Mouse (Mus musculus) megakaryocyte, embryonic 14.5 days (primary cell): ENCODE data around the gene Gm19345. TPM values are rescaled to one million over a fixed set of nuclear protein-coding genes. Genes with fewer than 3 reads are reported as not detected.
A peak's percentile ranks its signal among the peaks of the same experiment; 100 is the strongest.

Experiments
- H3K27me3 ChIP-seq: replicated peaks from 2 replicates; pipeline ENCODE3; 2012; ENCODE audit warnings: inconsistent platforms
- H3K36me3 ChIP-seq: replicated peaks from 2 replicates; pipeline ENCODE3; 2012; ENCODE audit warnings: low read length, inconsistent platforms, mixed read lengths
- H3K4me1 ChIP-seq: 2 replicates; pipeline ENCODE4 v1.6.1; 2012; ENCODE audit warnings: inconsistent platforms
- H3K4me3 ChIP-seq: replicated peaks from 2 replicates; pipeline ENCODE3; 2012; ENCODE audit warnings: moderate library complexity, mild to moderate bottlenecking, inconsistent platforms
- H3K9me3 ChIP-seq: 2 replicates; pipeline ENCODE4 v1.6.1; 2012; ENCODE audit warnings: inconsistent platforms
- FLI1 ChIP-seq: IDR thresholded peaks from 2 replicates; pipeline ENCODE4 v1.6.1; 2012; ENCODE audit warnings: low read length, inconsistent platforms, mixed read lengths
- GATA1 ChIP-seq: IDR thresholded peaks from 3 replicates; pipeline ENCODE4 v1.6.1; 2012; ENCODE audit warnings: mixed read lengths, low read length, inconsistent platforms, borderline replicate concordance
- polyA plus RNA-seq: library from polyadenylated mRNA; stranded (reverse); fragments of >175 nt; gene quantifications from 2 replicates; pipeline ENCODE4 v1.2.3, GENCODE M21; 2012; ENCODE audit warnings: low replicate concordance; ENCODE audit not compliant: insufficient read depth

Gm19345 gene
- polyA plus RNA-seq, result 0.12 TPM in 1 of 2 replicates, not detected in the other

DNA sequence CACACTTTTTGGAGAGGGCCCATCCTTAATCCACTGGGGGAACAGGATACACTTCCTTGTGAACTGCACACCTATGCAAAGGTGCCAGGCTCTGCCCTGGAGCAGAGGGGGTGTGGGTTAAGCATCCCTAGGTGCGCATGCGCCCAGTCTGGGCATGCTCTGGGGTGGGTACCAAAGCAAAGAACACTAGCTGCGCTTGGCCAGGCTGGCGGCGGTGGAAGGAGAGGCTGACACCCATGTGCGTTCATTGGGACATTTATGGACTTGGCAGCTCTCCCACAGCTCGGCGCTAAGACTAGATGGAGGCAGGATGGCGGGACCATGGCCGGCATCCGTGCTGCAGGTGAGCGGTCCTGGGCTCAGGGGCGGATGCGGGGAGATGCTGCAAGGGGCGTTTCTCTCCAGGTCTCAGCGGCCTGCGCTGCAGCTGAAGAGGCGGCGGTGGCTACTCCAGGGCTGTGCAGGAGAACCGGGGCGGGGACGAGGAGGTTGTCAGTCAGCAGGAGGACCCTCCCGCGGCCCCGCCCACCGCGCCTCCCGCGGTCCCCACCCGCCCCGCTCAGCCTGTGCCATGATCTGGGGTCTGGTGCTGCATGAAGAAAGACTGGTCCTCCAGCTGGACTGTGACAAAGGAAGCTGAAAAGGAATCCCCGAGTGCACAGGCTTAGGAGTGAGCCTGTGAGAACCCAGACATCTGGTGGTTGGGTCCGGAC lies at the start of gene Gm19345:
TSS of gene Gm19345 (plus strand) at position 146 of the 713 bp plus-strand sequence.
- H3K36me3 ChIP-seq, result no peaks in the 10 kb centered on the region
- TF ChIP-seq GATA1, result no peak
- no peak for TF ChIP-seq FLI1

DNA sequence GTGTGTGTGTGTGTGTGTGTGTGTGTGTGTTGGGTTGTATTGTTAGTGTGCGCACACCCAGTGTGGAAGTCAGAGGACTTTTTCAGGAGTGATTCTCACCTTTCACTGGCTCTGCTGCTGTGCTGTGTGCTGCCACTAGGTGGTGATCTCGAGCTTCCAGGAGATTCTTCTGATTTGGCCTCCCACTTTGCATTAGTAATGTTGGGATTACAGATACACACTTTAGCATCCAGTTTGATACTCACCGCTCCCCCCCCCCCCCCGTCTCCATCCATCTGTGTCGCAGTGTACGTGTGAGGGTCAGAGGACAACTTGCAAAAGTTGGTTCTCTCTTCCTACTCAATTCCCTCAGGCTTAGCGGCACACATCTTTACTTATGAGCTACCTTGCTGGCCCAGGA lies 48.8 kb upstream of the Gm19345 start:
- Histone ChIP-seq H3K36me3 (peaks cover 20% of the 10 kb centered on the region), H3K4me1 (peaks cover 33% of the 10 kb centered on the region), H3K27me3 (peaks cover 3% of the 10 kb centered on the region), H3K4me3 (no peak overlapping the region), H3K9me3 (peaks cover 16% of the 10 kb centered on the region)
- TF ChIP-seq GATA1 (no peak), FLI1 (no peak)

More for the DNA sequence above, at the start of gene Gm19345:
- Histone ChIP-seq H3K27me3 (peaks cover 62% of the 10 kb centered on the region), H3K4me1 (peaks cover 32% of the 10 kb centered on the region), H3K9me3 (peaks cover 4% of the 10 kb centered on the region), H3K4me3 (peak within 1 kb of the TSS; percentile 64)

DNA sequence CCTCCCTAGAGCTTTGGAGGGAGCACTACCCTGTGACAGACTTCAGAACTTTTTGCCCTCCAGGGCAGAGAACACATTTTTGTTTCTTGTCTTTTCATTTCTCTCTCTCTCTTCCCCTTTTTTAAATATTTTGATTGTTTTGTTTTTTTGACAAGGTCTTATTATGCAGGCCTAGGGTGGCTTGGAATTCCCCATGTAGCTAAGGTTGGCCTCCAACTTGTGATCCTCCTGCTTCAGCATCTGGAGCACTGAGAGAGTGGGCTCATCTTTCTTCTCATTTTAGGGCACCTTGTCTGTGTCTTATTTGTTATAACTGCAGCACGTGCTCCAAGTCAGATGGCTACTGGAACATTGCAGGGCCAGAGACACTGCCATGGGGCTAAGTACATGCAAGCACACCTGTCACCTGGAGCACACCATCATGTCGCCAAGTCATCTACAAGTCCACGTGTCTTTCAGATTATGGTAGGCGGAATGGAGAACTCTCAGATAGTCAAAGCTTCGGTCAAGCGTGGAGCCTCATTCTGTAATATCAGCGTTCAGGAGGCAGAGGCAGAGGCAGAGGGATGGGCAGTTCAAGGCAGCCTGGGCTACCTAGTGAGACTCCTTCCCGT lies 45.3 kb upstream of the Gm19345 start:
- Histone ChIP-seq H3K4me1 (peaks cover 37% of the 10 kb centered on the region), H3K4me3 (no peak overlapping the region), H3K36me3 (peaks cover 55% of the 10 kb centered on the region), H3K27me3 (peaks cover 3% of the 10 kb centered on the region), H3K9me3 (peaks cover 16% of the 10 kb centered on the region)
- TF ChIP-seq GATA1, result no peak
- no peak for TF ChIP-seq FLI1

DNA sequence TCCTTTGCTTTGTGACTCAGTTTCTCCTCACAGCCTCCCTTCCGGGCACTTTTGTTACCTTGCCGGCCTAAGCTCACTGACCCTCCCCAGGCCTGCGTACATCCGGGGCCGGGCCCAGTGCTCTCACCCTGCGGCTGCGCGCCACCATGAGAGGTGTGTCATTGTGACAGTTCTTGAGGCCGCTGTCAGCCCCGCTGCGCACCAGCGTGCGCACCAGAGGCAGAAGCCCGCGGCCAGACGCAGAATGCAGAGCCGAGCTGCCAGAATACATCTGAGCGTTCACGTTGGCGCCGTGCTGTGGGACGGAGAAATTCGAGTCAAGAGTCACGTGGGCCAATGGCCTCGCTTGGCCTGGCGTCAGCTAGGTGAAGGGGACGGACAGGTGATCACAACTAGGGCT lies 42.4 kb upstream of the Gm19345 start:
- Histone ChIP-seq H3K4me3 (no peak overlapping the region), H3K9me3 (peaks cover 16% of the 10 kb centered on the region), H3K27me3 (no peaks in the 10 kb centered on the region), H3K4me1 (peaks cover 44% of the 10 kb centered on the region), H3K36me3 (peaks cover 84% of the 10 kb centered on the region)
- no peak for TF ChIP-seq FLI1
- TF ChIP-seq GATA1, result no peak

DNA sequence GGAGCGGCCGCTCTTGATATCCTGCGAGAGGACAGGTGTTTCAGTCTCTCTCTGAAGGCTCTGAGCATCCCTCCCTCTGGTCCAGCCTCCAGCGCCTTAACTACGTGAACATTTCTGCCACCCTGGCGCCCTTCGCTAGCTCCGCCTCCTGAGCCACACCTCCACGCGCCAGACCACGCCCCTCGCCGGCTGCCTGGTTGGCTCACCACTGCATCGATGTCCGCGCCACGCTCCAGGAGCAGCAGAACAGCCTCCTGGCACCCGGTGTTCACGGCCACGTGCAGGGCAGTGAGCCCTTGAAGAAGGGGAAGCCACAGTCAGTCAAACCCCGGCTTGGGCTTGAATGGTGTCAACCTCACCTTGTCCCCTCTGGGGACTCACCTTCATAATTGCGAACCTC lies 40.7 kb upstream of the Gm19345 start:
- H3K4me3 ChIP-seq, result no peak overlapping the region
- H3K36me3 ChIP-seq, result peaks cover 92% of the 10 kb centered on the region
- no peaks in the 10 kb centered on the region for H3K27me3 ChIP-seq
- peaks cover 62% of the 10 kb centered on the region for H3K4me1 ChIP-seq
- H3K9me3 ChIP-seq, result peaks cover 9% of the 10 kb centered on the region
- no peak for TF ChIP-seq GATA1
- TF ChIP-seq FLI1, result no peak

DNA sequence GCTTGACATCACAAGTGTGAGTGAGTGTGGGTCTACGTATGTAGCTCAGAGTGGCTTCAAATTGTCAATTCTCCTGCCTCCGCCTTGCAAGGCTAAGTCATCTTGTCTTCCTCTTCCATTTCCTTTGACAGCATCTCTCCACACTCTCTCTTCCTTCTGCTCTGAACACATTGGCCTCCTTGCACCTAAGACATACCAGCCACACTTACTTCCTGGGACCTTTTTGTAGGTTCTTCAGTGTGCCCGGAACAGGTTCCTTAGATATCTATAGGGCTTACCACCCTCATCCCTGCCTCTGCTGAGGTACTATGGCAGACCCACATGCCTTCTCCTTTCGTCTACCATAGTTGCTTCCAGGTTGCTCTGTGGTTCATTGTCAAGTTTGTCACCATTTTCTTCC lies 38.6 kb upstream of the Gm19345 start:
- Histone ChIP-seq H3K9me3 (no peaks in the 10 kb centered on the region), H3K4me3 (no peak overlapping the region), H3K4me1 (peaks cover 72% of the 10 kb centered on the region), H3K36me3 (peaks cover 81% of the 10 kb centered on the region), H3K27me3 (no peaks in the 10 kb centered on the region)
- TF ChIP-seq FLI1, result no peak
- TF ChIP-seq GATA1, result no peak

DNA sequence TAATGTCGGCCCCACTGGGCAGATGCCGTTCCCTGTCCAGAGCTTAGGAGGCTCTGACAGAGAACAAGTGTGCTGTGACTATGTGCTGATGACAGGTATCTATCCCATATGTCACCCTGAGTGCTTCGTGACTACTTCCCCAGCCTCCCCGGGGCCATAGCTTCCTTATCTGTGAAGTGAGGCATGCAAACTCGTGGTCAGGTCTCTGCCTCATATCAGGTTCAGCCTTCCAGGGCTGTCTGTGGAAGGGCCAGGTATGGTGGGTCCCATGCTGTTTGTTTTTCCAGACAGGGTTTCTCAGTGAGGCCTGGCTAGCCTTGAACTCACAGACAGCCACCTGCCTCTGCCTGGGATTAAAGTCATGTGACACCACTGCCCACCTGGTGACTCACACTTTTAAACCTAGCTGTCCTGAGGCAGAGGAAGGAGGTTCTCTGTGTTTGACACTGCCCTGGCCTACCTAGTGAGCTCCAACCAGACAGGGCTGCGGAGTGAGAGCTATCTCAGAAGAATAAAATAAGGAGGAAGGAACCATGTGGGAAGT lies 38.2 kb upstream of the Gm19345 start:
- Histone ChIP-seq H3K36me3 (peaks cover 81% of the 10 kb centered on the region), H3K27me3 (no peaks in the 10 kb centered on the region), H3K9me3 (no peaks in the 10 kb centered on the region), H3K4me3 (peak overlapping the region; percentile 9), H3K4me1 (peaks cover 75% of the 10 kb centered on the region)
- TF ChIP-seq FLI1 (no peak), GATA1 (no peak)

DNA sequence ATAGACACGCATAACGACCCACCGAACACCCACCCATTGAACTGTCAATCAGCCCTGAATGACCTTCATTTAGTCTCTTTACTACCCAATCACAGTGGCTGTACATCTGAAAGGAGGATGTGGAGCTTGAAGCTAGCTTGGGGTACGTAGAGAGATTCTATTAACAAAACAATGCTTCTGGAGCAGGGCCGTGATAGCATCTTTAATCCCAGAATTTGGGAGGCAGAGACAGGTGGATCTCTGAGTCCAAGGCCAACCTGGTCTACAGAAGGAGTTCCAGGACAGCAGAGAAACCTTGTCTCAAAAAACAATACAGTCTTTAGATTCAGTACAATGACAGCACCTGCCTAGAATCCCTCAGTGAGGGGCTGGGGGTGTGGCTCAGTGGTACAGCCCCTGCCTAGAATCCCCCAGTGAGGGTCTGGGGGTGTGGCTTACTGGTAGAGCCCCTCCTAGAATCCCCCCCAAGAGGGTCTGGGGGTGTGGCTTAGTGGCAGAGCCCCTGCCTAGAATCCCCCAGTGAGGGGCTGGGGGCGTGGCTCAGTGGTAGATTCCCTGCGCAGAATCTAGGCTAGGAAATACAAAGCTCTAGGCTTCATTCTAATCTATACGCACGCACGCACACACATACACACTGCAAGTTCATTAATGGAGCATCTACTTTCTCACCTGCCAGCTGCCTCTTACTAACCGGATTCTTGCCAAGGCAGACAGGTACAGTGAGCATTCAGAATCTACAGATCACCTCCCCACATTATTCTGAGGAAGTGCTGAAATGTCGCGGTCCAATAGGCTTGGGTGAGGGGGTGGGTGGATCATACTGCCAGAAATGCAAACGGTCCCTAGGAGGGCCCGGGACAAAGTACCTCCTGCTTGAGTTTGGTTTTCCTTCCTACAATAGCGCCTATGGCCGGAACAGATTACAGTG lies 36.2 kb upstream of the Gm19345 start:
- Histone ChIP-seq H3K4me1 (peaks cover 86% of the 10 kb centered on the region), H3K9me3 (no peaks in the 10 kb centered on the region), H3K27me3 (no peaks in the 10 kb centered on the region), H3K36me3 (peaks cover 80% of the 10 kb centered on the region), H3K4me3 (peak overlapping the region; percentile 91)
- TF ChIP-seq GATA1 (no peak), FLI1 (no peak)

DNA sequence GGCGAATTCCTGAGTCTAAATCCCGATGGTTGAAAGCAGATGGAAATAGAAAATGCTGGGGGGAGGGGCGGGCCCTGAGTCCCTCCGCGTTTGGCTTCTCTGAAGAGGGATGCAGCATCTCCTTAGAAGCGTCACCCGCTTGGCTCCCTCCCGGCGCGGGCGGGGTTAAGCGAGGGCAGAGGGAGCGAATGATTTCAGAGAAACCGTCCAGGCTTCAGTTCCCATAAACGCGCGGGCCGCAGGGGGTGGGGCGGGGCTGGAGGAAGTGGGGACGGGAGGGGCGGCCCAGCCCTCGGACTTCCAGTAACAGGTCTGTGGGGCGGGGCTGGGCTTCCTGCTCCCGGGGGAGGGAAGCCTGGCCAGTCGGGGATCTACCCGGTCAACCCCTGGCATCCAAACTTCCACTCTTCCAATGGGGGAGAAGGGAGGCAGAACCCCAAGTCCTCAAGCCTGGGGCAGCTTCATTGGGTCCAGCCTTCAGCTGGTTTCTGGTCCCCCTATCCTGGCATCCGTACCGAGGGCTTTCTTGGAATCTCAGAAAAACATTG lies 35.5 kb upstream of the Gm19345 start:
- Histone ChIP-seq H3K36me3 (peaks cover 78% of the 10 kb centered on the region), H3K9me3 (no peaks in the 10 kb centered on the region), H3K4me3 (peak overlapping the region; percentile 91), H3K4me1 (peaks cover 89% of the 10 kb centered on the region), H3K27me3 (no peaks in the 10 kb centered on the region)
- no peak for TF ChIP-seq FLI1
